Mouse (Mus musculus): ENCODE results near the gene Rassf10. TPM values are rescaled to one million over a fixed set of nuclear protein-coding genes. Genes with fewer than 3 reads are reported as not detected.
"Not testable (repeated sequence)": the region's sequence is repeated elsewhere in the genome, so short reads cannot be mapped to it uniquely, and the experiment has no call there.

The Rassf10 gene
- polyA plus RNA-seq, 2 experiments = 0.01 to 0.04 TPM

- Histone ChIP-seq H3K27ac (no peak overlapping the region), H3K4me3 (ENCODE audit: insufficient read depth in 1 of 2, low read depth in 2 of 2, low read length in 2 of 2) (no peak overlapping the region), H3K27me3 (ENCODE audit: control insufficient read depth, insufficient read depth, low read length) (no peaks in the 10 kb centered on the region), H3K4me2 (ENCODE audit: low read depth) (no peak overlapping the region), H3K9me3 (ENCODE audit: control insufficient read depth, low read length) (no peaks in the 10 kb centered on the region), H3K4me1 (replicated peaks; ENCODE audit: control insufficient read depth in 2 of 2, insufficient read depth in 2 of 2, low read length in 1 of 2) (no peaks in the 10 kb centered on the region), H3K36me3 (replicated peaks; ENCODE audit: control insufficient read depth, insufficient read depth, low read depth) (no peaks in the 10 kb centered on the region), H3K9ac (replicated peaks) (no peak overlapping the region)
- DNase-seq (ENCODE audit: low read depth in 3 of 3, low spot score in 3 of 3) (no peak), ATAC-seq (ENCODE audit: insufficient read depth) (no peak)
- TF ChIP-seq CTCF (IDR thresholded peaks at IDR 0.05; ENCODE audit: low read depth) = no peak
- TF ChIP-seq EP300 (IDR thresholded peaks at IDR 0.05; ENCODE audit: low read depth) = no peak
- WGBS (ENCODE audit: insufficient replicate concordance) = 41% methylated on average over 3 of the region's 3 CpGs
Measured at GRCm38 (mm10) chr7:112923712-112924111, 30.1 kb upstream of the Rassf10 start.

- ATAC-seq (ENCODE audit: insufficient read depth) = no peak
- no peak overlapping the region for H3K9ac ChIP-seq (replicated peaks)
- 34% methylated on average over 7 of the region's 7 CpGs for WGBS (ENCODE audit: insufficient replicate concordance)
Measured at GRCm38 (mm10) chr7:112930669-112931068, 23.1 kb upstream of the Rassf10 start.

DNA sequence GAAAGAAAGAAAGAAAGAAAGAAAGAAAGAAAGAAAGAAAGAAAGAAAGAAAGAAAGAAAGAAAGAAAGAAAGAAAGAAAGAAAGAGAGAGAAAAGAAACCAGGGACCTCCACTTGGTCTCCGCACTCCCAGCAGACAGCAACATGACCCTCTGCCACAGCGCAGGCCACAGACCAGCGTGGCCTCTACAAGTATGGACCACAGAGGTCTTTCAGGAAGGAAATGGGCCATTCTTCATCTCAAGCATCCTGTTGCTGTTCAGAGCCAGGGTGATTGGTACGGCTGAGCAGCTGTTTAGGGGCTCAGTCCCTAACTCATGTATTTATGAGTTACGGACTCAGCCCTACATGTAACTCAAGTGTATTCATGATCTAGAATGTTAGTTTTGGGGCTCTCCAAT, 17.9 kb upstream of the Rassf10 start:
- not testable (repeated sequence) for H3K27ac ChIP-seq; H3K27me3 ChIP-seq (ENCODE audit: control insufficient read depth, insufficient read depth, low read length); ATAC-seq (ENCODE audit: insufficient read depth); H3K36me3 ChIP-seq (replicated peaks; ENCODE audit: control insufficient read depth, insufficient read depth, low read depth); H3K9ac ChIP-seq (replicated peaks); DNase-seq (ENCODE audit: low read depth in 3 of 3, low spot score in 3 of 3); H3K4me2 ChIP-seq (ENCODE audit: low read depth); H3K4me1 ChIP-seq (replicated peaks; ENCODE audit: control insufficient read depth in 2 of 2, insufficient read depth in 2 of 2, low read length in 1 of 2); H3K4me3 ChIP-seq (ENCODE audit: insufficient read depth in 1 of 2, low read depth in 2 of 2, low read length in 2 of 2); H3K9me3 ChIP-seq (ENCODE audit: control insufficient read depth, low read length)
- WGBS (ENCODE audit: insufficient replicate concordance) = 20% methylated on average over 5 of the region's 5 CpGs

More at GRCm38 (mm10) chr7:112930669-112931068, 23.1 kb upstream of the Rassf10 start:
- H3K27me3 ChIP-seq (ENCODE audit: control insufficient read depth, insufficient read depth, low read length) = no peaks in the 10 kb centered on the region
- DNase-seq (ENCODE audit: low read depth in 3 of 3, low spot score in 3 of 3) = no peak
- H3K4me1 ChIP-seq (replicated peaks; ENCODE audit: control insufficient read depth in 2 of 2, insufficient read depth in 2 of 2, low read length in 1 of 2) = no peaks in the 10 kb centered on the region
- H3K4me2 ChIP-seq (ENCODE audit: low read depth) = no peak overlapping the region
- H3K27ac ChIP-seq = no peak overlapping the region
- H3K9me3 ChIP-seq (ENCODE audit: control insufficient read depth, low read length) = no peaks in the 10 kb centered on the region
- no peak overlapping the region for H3K4me3 ChIP-seq (ENCODE audit: insufficient read depth in 1 of 2, low read depth in 2 of 2, low read length in 2 of 2)
- TF ChIP-seq CTCF (IDR thresholded peaks at IDR 0.05; ENCODE audit: low read depth) (no peak), EP300 (IDR thresholded peaks at IDR 0.05; ENCODE audit: low read depth) (no peak)
- H3K36me3 ChIP-seq (replicated peaks; ENCODE audit: control insufficient read depth, insufficient read depth, low read depth) = no peaks in the 10 kb centered on the region

GRCm38 (mm10) chr7:112937089-112937488, 16.7 kb upstream of the Rassf10 start:
- H3K4me1 ChIP-seq (replicated peaks; ENCODE audit: control insufficient read depth in 2 of 2, insufficient read depth in 2 of 2, low read length in 1 of 2) = no peaks in the 10 kb centered on the region
- H3K27me3 ChIP-seq (ENCODE audit: control insufficient read depth, insufficient read depth, low read length) = no peaks in the 10 kb centered on the region
- no peaks in the 10 kb centered on the region for H3K36me3 ChIP-seq (replicated peaks; ENCODE audit: control insufficient read depth, insufficient read depth, low read depth)
- no peak overlapping the region for H3K27ac ChIP-seq
- no peak overlapping the region for H3K9ac ChIP-seq (replicated peaks)
- WGBS (ENCODE audit: insufficient replicate concordance) = 30% methylated on average over 8 of the region's 8 CpGs
- H3K9me3 ChIP-seq (ENCODE audit: control insufficient read depth, low read length) = no peaks in the 10 kb centered on the region
- H3K4me2 ChIP-seq (ENCODE audit: low read depth) = no peak overlapping the region
- TF ChIP-seq CTCF (IDR thresholded peaks at IDR 0.05; ENCODE audit: low read depth) (no peak), EP300 (IDR thresholded peaks at IDR 0.05; ENCODE audit: low read depth) (no peak)
- no peak for DNase-seq (ENCODE audit: low read depth in 3 of 3, low spot score in 3 of 3)
- no peak overlapping the region for H3K4me3 ChIP-seq (ENCODE audit: insufficient read depth in 1 of 2, low read depth in 2 of 2, low read length in 2 of 2)
- no peak for ATAC-seq (ENCODE audit: insufficient read depth)

DNA sequence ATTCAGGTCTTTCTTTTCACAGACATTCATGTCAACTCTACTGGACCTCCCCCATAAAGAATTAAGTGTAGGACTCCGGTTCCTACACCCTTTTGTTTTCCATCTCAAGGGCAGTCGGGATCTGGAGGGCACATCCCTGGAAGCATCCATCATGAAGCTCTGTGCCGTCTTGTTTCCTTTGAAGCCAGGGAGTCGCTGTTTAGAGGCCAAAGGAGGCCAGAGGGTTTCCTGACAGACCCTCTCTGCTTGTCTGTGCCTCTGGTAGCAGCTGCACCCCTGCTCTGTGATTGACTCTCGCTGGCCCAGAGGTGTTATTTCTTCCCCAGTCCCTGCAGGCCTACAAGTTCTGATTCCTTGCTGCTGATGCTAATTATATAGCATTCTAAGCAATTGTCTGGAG, 14.8 kb upstream of the Rassf10 start:
- no peak for DNase-seq (ENCODE audit: low read depth in 3 of 3, low spot score in 3 of 3)
- no peaks in the 10 kb centered on the region for H3K9me3 ChIP-seq (ENCODE audit: control insufficient read depth, low read length)

More for the DNA sequence above, 14.8 kb upstream of the Rassf10 start:
- Histone ChIP-seq H3K4me3 (ENCODE audit: insufficient read depth in 1 of 2, low read depth in 2 of 2, low read length in 2 of 2) (no peak overlapping the region), H3K9ac (replicated peaks) (no peak overlapping the region), H3K36me3 (replicated peaks; ENCODE audit: control insufficient read depth, insufficient read depth, low read depth) (no peaks in the 10 kb centered on the region), H3K27ac (no peak overlapping the region), H3K27me3 (ENCODE audit: control insufficient read depth, insufficient read depth, low read length) (no peaks in the 10 kb centered on the region), H3K4me1 (replicated peaks; ENCODE audit: control insufficient read depth in 2 of 2, insufficient read depth in 2 of 2, low read length in 1 of 2) (no peaks in the 10 kb centered on the region), H3K4me2 (ENCODE audit: low read depth) (no peak overlapping the region)
- ATAC-seq (ENCODE audit: insufficient read depth) = no peak
- WGBS (ENCODE audit: insufficient replicate concordance) = 24% methylated on average over 5 of the region's 5 CpGs
- TF ChIP-seq EP300 (IDR thresholded peaks at IDR 0.05; ENCODE audit: low read depth) (no peak), CTCF (IDR thresholded peaks at IDR 0.05; ENCODE audit: low read depth) (no peak)

Measured in liver, embryonic 14.5 days (tissue).